Mouse (Mus musculus) central nervous system, embryonic 11.5 days (tissue): ENCODE results near the gene Cercam. TPM values are rescaled to one million over a fixed set of nuclear protein-coding genes. Genes with fewer than 3 reads are reported as not detected.

Experiments used
- polyA plus RNA-seq: library from polyadenylated mRNA; depleted of rRNA; stranded (reverse); fragments of >200 nt; gene quantifications from 2 replicates; pipeline ENCODE4 v1.2.3, GENCODE M21; 2012; rRNA removed

Cercam gene
- 22.9 and 23.2 TPM in 2 replicates for polyA plus RNA-seq

DNA sequence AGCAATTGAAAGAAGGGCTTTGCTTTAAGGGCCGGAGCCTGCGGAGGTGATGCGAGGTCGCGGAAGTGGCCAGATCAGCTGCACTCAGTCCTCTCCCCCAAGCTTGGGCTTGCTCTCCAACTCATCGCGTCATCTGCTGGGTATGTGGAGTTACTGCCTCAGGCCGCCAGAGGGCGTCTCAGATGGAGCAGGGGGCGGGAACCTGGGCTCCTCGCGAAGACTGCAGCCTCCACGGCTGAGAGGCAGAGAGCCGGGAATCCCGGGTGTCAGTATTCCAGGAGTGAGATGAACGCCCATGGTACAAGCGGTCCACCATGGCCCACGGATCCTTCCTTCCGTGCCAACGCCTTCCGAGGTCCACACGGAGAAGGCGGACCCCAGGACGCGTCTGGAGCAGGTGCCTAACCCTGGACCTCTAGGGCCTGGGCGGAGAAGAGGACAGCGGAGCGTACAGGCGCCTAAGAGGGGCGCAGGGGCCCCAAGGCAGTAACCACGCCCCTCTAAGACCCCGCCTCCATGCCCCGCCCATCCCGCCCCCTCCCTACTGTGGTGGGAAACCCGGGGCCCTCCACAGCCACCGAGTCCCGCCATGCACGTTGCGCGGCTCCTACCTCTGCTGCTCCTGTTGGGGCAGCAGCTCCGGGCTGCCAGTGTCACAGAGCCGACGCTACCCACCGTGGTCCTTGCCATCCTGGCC is at the start of gene Cercam:
Cercam (plus strand) TSS at position 216 of the 697 bp plus-strand sequence.

DNA sequence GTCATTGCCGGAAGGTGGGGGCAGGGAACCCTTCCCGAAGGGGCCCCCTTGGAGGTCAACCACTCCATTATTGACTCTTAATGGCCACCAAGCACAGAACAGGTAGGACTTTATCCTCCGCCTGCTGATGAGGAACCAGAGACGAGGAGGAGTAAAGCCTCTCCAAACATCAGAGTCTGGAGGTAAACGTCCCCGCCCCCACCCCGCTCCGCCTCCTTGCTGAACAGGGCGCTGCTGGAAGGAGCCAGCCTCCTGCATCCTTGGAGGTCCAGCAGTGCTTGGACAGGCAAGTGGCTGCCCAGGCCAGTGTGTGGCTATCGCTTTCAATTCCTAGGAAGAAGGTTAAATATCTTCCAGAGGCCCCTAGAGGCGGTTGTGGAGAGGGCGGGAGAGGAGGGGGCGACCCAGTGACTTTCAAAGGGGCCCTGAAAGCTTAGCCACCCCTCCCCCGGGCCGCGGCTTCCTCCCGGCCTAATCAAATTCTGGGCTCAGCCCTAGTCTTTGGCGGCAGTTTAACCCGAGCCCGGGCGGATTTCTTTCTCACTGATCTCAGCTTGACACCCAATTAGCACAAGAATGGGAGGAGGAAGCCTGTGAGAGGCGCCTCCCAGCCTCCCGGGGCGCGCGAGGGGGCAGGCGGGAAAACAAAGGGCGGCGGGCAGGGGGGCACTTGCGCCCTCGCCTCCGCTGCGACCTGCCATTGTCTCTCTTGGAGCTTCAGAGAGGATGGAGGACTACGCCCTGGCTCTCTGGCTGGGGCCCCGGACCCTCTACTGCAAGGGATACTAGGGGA is 48.7 kb upstream of the Cercam start, which contains the start of gene Urm1:
Urm1 (plus strand) TSS at position 51 of the 793 bp plus-strand sequence.

DNA sequence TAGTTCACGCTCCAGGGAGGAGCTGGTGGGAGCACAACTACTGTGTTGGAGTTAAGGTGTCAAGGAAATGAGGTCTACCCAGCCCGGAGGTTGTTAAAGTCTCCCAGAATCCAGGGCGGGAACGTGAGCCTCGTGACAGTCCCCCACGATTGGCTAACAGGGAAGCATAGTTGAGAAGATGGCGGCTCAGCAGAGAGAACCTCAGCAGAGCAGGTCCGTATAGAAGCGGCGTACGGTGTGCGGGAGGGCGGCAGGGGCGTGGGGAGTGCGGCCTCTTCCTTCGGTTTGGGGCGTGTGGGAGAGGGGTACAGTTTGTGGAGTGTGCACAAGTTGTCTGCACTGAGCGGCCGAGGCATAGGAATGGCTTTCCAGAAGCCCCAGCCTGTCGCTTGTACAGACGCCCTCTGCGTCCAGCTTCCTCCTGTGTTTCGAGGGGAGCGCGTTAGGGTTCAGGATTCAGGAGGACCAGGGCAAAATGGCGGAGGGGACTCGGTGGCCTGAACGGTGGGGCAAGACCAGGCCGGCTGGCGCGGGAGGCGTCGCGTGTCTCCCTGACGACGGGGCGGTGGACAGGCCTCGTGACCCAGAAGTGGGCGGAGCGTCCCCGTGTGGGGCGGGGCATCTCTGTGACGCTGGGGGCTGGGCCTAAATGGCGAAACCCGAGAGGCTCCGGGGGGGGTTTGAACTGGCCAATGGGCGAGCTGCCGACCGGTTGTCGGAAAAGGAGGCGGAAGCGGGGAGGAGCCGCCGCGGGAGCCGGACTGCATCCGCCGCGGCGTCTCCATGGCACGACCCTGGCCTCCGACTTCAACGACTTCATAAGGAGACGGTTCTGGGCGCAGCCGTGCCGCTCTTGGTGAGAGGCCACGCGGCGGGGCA is 20.3 kb downstream of the Cercam start, which contains the start of gene Odf2:
Odf2 (plus strand) TSS at position 156 of the 879 bp plus-strand sequence.

Other genes with a start within 250 kb of the Cercam start
- 48.0 and 51.9 TPM in 2 replicates for gene Rapgef1, start 249.4 kb upstream of the Cercam start, polyA plus RNA-seq
- gene Gm13420, start 117.5 kb upstream of the Cercam start, polyA plus RNA-seq, result 0.11 and 0.12 TPM in 2 replicates
- 0.20 TPM in 1 of 2 replicates, not detected in the other for gene Gm13547, start 109.9 kb upstream of the Cercam start, polyA plus RNA-seq
- 24.5 and 33.0 TPM in 2 replicates for gene Coq4, start 81.7 kb upstream of the Cercam start, polyA plus RNA-seq
- gene Trub2, start 80.7 kb upstream of the Cercam start, polyA plus RNA-seq, result 53.7 and 59.3 TPM in 2 replicates
- 22.4 and 24.8 TPM in 2 replicates for gene Slc27a4, start 66.5 kb upstream of the Cercam start, polyA plus RNA-seq
- 42.0 and 55.3 TPM in 2 replicates for gene Urm1, start 49.1 kb upstream of the Cercam start, polyA plus RNA-seq
- gene Odf2, start 20.1 kb downstream of the Cercam start, polyA plus RNA-seq, result 106 and 132 TPM in 2 replicates
- 40.0 and 50.5 TPM in 2 replicates for gene Gle1, start 66.3 kb downstream of the Cercam start, polyA plus RNA-seq
- gene Sptan1, start 96.4 kb downstream of the Cercam start, polyA plus RNA-seq, result 265 and 291 TPM in 2 replicates
- gene Wdr34, start 179.7 kb downstream of the Cercam start, polyA plus RNA-seq, result 31.5 and 32.4 TPM in 2 replicates
- gene Set, start 188.2 kb downstream of the Cercam start, polyA plus RNA-seq, result 683 and 2,388 TPM in 2 replicates
- 17.4 and 28.0 TPM in 2 replicates for gene Pkn3, start 208.5 kb downstream of the Cercam start, polyA plus RNA-seq
- gene Zdhhc12, start 224.5 kb downstream of the Cercam start, polyA plus RNA-seq, result 22.3 and 37.3 TPM in 2 replicates